Mouse (Mus musculus): ENCODE measurements at regions not wholly inside any gene's neighbourhood (a gene's known extent, or its start where the extent isn't known, plus 50 kb on each side); places are given as distances from the start of the nearest gene placed in this dataset.

DNA sequence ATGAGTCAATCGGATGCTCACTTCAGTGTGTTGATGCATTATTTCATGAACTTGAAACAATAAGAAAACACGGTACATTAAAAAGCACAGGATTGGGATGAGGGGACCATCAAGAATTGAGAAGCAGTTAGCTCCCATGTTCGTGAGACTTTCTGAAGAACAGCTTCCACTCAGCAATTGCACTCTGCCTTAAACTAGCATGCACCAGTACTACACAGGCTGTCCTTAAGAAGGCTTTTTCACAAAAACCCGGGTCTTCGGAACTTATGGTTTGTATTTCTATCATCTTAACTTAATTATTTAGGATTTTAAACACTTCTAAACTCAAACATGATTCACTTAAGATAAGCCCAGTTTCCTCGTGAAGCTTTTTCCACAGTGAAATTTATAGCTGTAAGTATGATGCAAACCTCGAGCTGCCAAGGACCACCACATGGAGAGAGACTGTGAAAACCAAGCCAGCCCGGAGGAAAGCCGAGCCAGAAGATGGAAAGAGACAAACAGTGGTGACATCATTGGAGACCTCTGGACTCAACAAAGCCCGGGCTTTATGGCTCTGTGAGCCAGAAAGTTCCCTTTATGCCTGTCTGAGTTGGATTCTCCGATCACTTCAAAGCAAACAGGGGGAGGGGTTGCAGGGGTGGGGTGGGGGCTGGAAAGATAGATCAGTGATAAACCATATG is 162.7 kb upstream of the Atp2b1 start:
- TF ChIP-seq CTCF (IDR thresholded peaks at IDR 0.05; ENCODE audit: extremely low read depth, insufficient read depth, low read length) (no peak), POLR2A (IDR thresholded peaks at IDR 0.05; ENCODE audit: extremely low read depth, insufficient read depth, low read length) (no peak)
